Comparison of ENCODE assay signal across 21 mouse cellular contexts in genomic region chr17:65711779-65712178, GRCm38 (mm10).
"Had no signal": no experiment of that assay in that cellular context is flagged by ENCODE, and none has a peak within 500 bp of the region (broad histone marks: within the 10 kb centered on the region; RNA-seq: fewer than 3 reads in every experiment).

No protein-coding gene starts in this region.

- H3K27me3 ChIP-seq: liver, embryonic 13.5 days; liver, embryonic 15.5 days; lung, embryonic 15.5 days; megakaryocyte, embryonic 14.5 days; midbrain, embryonic 13.5 days; midbrain, embryonic 15.5 days; neural tube, embryonic 13.5 days; neural tube, embryonic 15.5 days had no signal

- ATAC-seq: liver, postnatal 0 days; lung, postnatal 0 days; midbrain, embryonic 13.5 days; midbrain, embryonic 15.5 days had no signal

- H3K4me2 ChIP-seq: liver, embryonic 13.5 days; liver, embryonic 15.5 days; lung, embryonic 15.5 days; midbrain, embryonic 11.5 days; midbrain, embryonic 13.5 days; midbrain, embryonic 15.5 days; neural tube, embryonic 13.5 days; neural tube, embryonic 15.5 days had no signal

- H3K36me3 ChIP-seq: liver, embryonic 13.5 days; liver, embryonic 15.5 days; lung, embryonic 15.5 days had no signal

- H3K4me3 ChIP-seq: liver, embryonic 13.5 days; liver, embryonic 15.5 days; lung, embryonic 15.5 days; megakaryocyte, embryonic 14.5 days; midbrain, embryonic 13.5 days; midbrain, embryonic 15.5 days; neural tube, embryonic 13.5 days; neural tube, embryonic 15.5 days had no signal

- DNase-seq: liver, embryonic 13.5 days; liver, postnatal 0 days; lung, adult 2 months; lung, postnatal 4 days; retina, postnatal 1 day; right cerebral cortex, adult 18-20 months; right cerebral cortex, postnatal 25 days; right cerebral cortex, postnatal 4 days; spleen, adult 18-20 months; thymus, adult 18-20 months; thymus, postnatal 14 days; thymus, postnatal 36 days had no signal
